Mouse (Mus musculus) E14TG2a.4 (cell line): ENCODE measurements around the gene Ntn1.

Experiments
- CTCF ChIP-seq: conservative IDR thresholded peaks from 2 replicates; pipeline ENCODE4 v1.5.1; 2014; ENCODE audit warnings: low read length
- NANOG ChIP-seq: IDR thresholded peaks from 2 replicates; pipeline ENCODE4 v1.6.1; 2014; ENCODE audit warnings: borderline replicate concordance, low read length, mixed read lengths
- POU5F1 ChIP-seq: IDR thresholded peaks from 2 replicates; pipeline ENCODE4 v1.6.1; 2014; ENCODE audit warnings: low read length, borderline replicate concordance

GRCm38 (mm10) chr11:68383519-68383918 lies 17.1 kb downstream of the Ntn1 start:
- TF ChIP-seq CTCF (no peak), POU5F1 (no peak), NANOG (no peak)
